Mouse (Mus musculus): ENCODE measurements at regions not wholly inside any gene's neighbourhood (a gene's known extent, or its start where the extent isn't known, plus 50 kb on each side); places are given as distances from the start of the nearest gene placed in this dataset.

- no peak for DNase-seq (ENCODE audit: low spot score)
- intact Hi-C loops (cut with DNase I): no loop called here
These were observed 213.2 kb downstream of the Maf start for GRCm38 (mm10) chr8:115494353-115494752.

- intact Hi-C loops (cut with DNase I): no loop called here
These were observed 220.7 kb downstream of the Maf start for GRCm38 (mm10) chr8:115486904-115487303.

GRCm38 (mm10) chr8:115481136-115481535 lies 226.5 kb downstream of the Maf start:
- no peak for DNase-seq (ENCODE audit: low spot score)
- intact Hi-C loops (cut with DNase I): no loop called here

More at GRCm38 (mm10) chr8:115486904-115487303, 220.7 kb downstream of the Maf start:
- no peak for DNase-seq (ENCODE audit: low spot score)

GRCm38 (mm10) chr8:115478406-115479060 lies 229.1 kb downstream of the Maf start:
- DNase-seq (ENCODE audit: low spot score): peak; percentile 24
- intact Hi-C loops (cut with DNase I): no loop called here

- intact Hi-C loops (cut with DNase I): no loop called here
- DNase-seq (ENCODE audit: low spot score): no peak
These were observed 231.5 kb downstream of the Maf start for GRCm38 (mm10) chr8:115476071-115476470.

- intact Hi-C loops (cut with DNase I): no loop called here
- DNase-seq (ENCODE audit: low spot score): no peak
These were observed 232.4 kb downstream of the Maf start for GRCm38 (mm10) chr8:115475156-115475555.

- intact Hi-C loops (cut with DNase I): no loop called here
- DNase-seq (ENCODE audit: low spot score): no peak
These were observed 233.6 kb downstream of the Maf start for GRCm38 (mm10) chr8:115473974-115474373.

- intact Hi-C loops (cut with DNase I): no loop called here
- no peak for DNase-seq (ENCODE audit: low spot score)
These were observed 241.0 kb downstream of the Maf start for GRCm38 (mm10) chr8:115466553-115466952.

- intact Hi-C loops (cut with DNase I): no loop called here
These were observed 241.5 kb downstream of the Maf start for GRCm38 (mm10) chr8:115466122-115466521.

GRCm38 (mm10) chr8:115462657-115463056 lies 244.9 kb downstream of the Maf start:
- no peak for DNase-seq (ENCODE audit: low spot score)
- intact Hi-C loops (cut with DNase I): no loop called here

More at GRCm38 (mm10) chr8:115466122-115466521, 241.5 kb downstream of the Maf start:
- no peak for DNase-seq (ENCODE audit: low spot score)

- intact Hi-C loops (cut with DNase I): no loop called here
- DNase-seq (ENCODE audit: low spot score): no peak
These were observed 249.5 kb downstream of the Maf start for GRCm38 (mm10) chr8:115458119-115458518.

GRCm38 (mm10) chr8:115450789-115451188 lies 256.8 kb downstream of the Maf start:
- no peak for DNase-seq (ENCODE audit: low spot score)
- intact Hi-C loops (cut with DNase I): no loop called here

GRCm38 (mm10) chr8:115448367-115448766 lies 259.2 kb downstream of the Maf start:
- intact Hi-C loops (cut with DNase I): no loop called here
- DNase-seq (ENCODE audit: low spot score): no peak

GRCm38 (mm10) chr8:115444519-115444918 lies 263.1 kb downstream of the Maf start:
- no peak for DNase-seq (ENCODE audit: low spot score)
- intact Hi-C loops (cut with DNase I): no loop called here

- intact Hi-C loops (cut with DNase I): no loop called here
These were observed 265.5 kb downstream of the Maf start for GRCm38 (mm10) chr8:115441943-115442550.

GRCm38 (mm10) chr8:115441323-115441722 lies 266.3 kb downstream of the Maf start:
- no peak for DNase-seq (ENCODE audit: low spot score)
- intact Hi-C loops (cut with DNase I): no loop called here

More at GRCm38 (mm10) chr8:115441943-115442550, 265.5 kb downstream of the Maf start:
- DNase-seq (ENCODE audit: low spot score): no peak

GRCm38 (mm10) chr8:115440151-115440550 lies 267.4 kb downstream of the Maf start:
- intact Hi-C loops (cut with DNase I): no loop called here
- no peak for DNase-seq (ENCODE audit: low spot score)

GRCm38 (mm10) chr8:115439512-115439911 lies 268.1 kb downstream of the Maf start:
- intact Hi-C loops (cut with DNase I): no loop called here
- DNase-seq (ENCODE audit: low spot score): no peak

- DNase-seq (ENCODE audit: low spot score): no peak
- intact Hi-C loops (cut with DNase I): no loop called here
These were observed 269.6 kb downstream of the Maf start for GRCm38 (mm10) chr8:115437956-115438355.

GRCm38 (mm10) chr8:115436356-115436721 lies 271.3 kb downstream of the Maf start:
- no peak for DNase-seq (ENCODE audit: low spot score)
- intact Hi-C loops (cut with DNase I): no loop called here

GRCm38 (mm10) chr8:115435720-115436355 lies 271.8 kb downstream of the Maf start:
- intact Hi-C loops (cut with DNase I): no loop called here
- DNase-seq (ENCODE audit: low spot score): no peak

All from heart, postnatal 25 days (tissue).